21 mouse cellular contexts compared by ENCODE assay signal in genomic region chr9:13206369-13206768, GRCm38 (mm10). TPM values are rescaled to one million over a fixed set of nuclear protein-coding genes. Genes with fewer than 3 reads are reported as not detected.
DNase-seq lines count a peak whose midpoint lies in the region; ATAC-seq and TF ChIP-seq lines count a peak whose summit lies in the region.
"Had no signal": no experiment of that assay in that cellular context is flagged by ENCODE, and none has a peak within 500 bp of the region (broad histone marks: within the 10 kb centered on the region; RNA-seq: fewer than 3 reads in every experiment).

No protein-coding gene starts in this region.

- H3K9ac ChIP-seq in midbrain, embryonic 11.5 days (ENCODE audit: low read length), result no peak overlapping the region
- H3K9ac ChIP-seq in midbrain, embryonic 12.5 days (replicated peaks), result no peak overlapping the region
- no peak overlapping the region for H3K9ac ChIP-seq in midbrain, postnatal 0 days (replicated peaks; ENCODE audit: low read length, poor library complexity, severe bottlenecking)
- no peak overlapping the region for H3K9ac ChIP-seq in midbrain, embryonic 13.5 days (replicated peaks)
- no peak overlapping the region for H3K9ac ChIP-seq in midbrain, embryonic 16.5 days (ENCODE audit: low read depth, low read length)

- H3K36me3 ChIP-seq in midbrain, embryonic 11.5 days (ENCODE audit: control insufficient read depth, insufficient read depth, low read length), result no peaks in the 10 kb centered on the region
- no peaks in the 10 kb centered on the region for H3K36me3 ChIP-seq in midbrain, embryonic 10.5 days
- no peaks in the 10 kb centered on the region for H3K36me3 ChIP-seq in midbrain, embryonic 12.5 days
- no peaks in the 10 kb centered on the region for H3K36me3 ChIP-seq in midbrain, postnatal 0 days (ENCODE audit: insufficient read depth, low read length)
- no peaks in the 10 kb centered on the region for H3K36me3 ChIP-seq in midbrain, embryonic 13.5 days
- H3K36me3 ChIP-seq in midbrain, embryonic 16.5 days (ENCODE audit: control insufficient read depth, insufficient read depth, low read length), result no peaks in the 10 kb centered on the region
- H3K36me3 ChIP-seq: G1E had no signal

- ATAC-seq in midbrain, embryonic 11.5 days (ENCODE audit: low FRiP score), result peak; percentile 61; the same call in 1 of the 2 replicates
- peak; percentile 77; the same call in 1 of the 2 replicates for ATAC-seq in midbrain, embryonic 12.5 days (ENCODE audit: low FRiP score, low read depth)
- ATAC-seq in midbrain, postnatal 0 days (ENCODE audit: low FRiP score), result no peak
- peak; percentile 69 for ATAC-seq in midbrain, embryonic 13.5 days
- no peak for ATAC-seq in midbrain, embryonic 16.5 days
- ATAC-seq: activated CD4-positive, CD25-positive, alpha-beta regulatory T cell, adult 4 months; CD4-positive, CD25-positive, alpha-beta regulatory T cell, adult 4 months; Patski had no signal

- 21% methylated on average over 2 of the region's 2 CpGs for WGBS in midbrain, embryonic 11.5 days
- WGBS in midbrain, embryonic 10.5 days, result 46% methylated on average over 2 of the region's 2 CpGs
- WGBS in midbrain, embryonic 12.5 days, result 40% methylated on average over 2 of the region's 2 CpGs
- 20% methylated on average over 2 of the region's 2 CpGs for WGBS in midbrain, postnatal 0 days
- 33% methylated on average over 2 of the region's 2 CpGs for whole genome bisulfite sequencing in midbrain, embryonic 13.5 days
- 31% methylated on average over 2 of the region's 2 CpGs for WGBS in midbrain, embryonic 16.5 days

- no peaks in the 10 kb centered on the region for H3K4me1 ChIP-seq in midbrain, embryonic 11.5 days (ENCODE audit: control insufficient read depth, insufficient read depth, low read length)
- peaks cover 6% of the 10 kb centered on the region for H3K4me1 ChIP-seq in midbrain, embryonic 10.5 days
- no peaks in the 10 kb centered on the region for H3K4me1 ChIP-seq in midbrain, embryonic 12.5 days
- H3K4me1 ChIP-seq in midbrain, postnatal 0 days (ENCODE audit: insufficient read depth, low read length), result no peaks in the 10 kb centered on the region
- no peaks in the 10 kb centered on the region for H3K4me1 ChIP-seq in midbrain, embryonic 13.5 days (replicated peaks)
- no peaks in the 10 kb centered on the region for H3K4me1 ChIP-seq in midbrain, embryonic 16.5 days (ENCODE audit: control insufficient read depth, insufficient read depth, low read length)

- H3K4me3 ChIP-seq in midbrain, embryonic 11.5 days (ENCODE audit: low read depth, low read length), result no peak overlapping the region
- no peak overlapping the region for H3K4me3 ChIP-seq in midbrain, embryonic 10.5 days
- no peak overlapping the region for H3K4me3 ChIP-seq in midbrain, embryonic 12.5 days
- H3K4me3 ChIP-seq in midbrain, postnatal 0 days (ENCODE audit: low read depth, low read length), result no peak overlapping the region
- H3K4me3 ChIP-seq in midbrain, embryonic 13.5 days (replicated peaks), result no peak overlapping the region
- no peak overlapping the region for H3K4me3 ChIP-seq in midbrain, embryonic 16.5 days (ENCODE audit: low read depth, low read length)

- no peaks in the 10 kb centered on the region for H3K9me3 ChIP-seq in midbrain, embryonic 11.5 days (ENCODE audit: control insufficient read depth, low read length)
- H3K9me3 ChIP-seq in midbrain, embryonic 10.5 days (replicated peaks), result no peaks in the 10 kb centered on the region
- H3K9me3 ChIP-seq in midbrain, embryonic 12.5 days, result no peaks in the 10 kb centered on the region
- H3K9me3 ChIP-seq in midbrain, postnatal 0 days (ENCODE audit: low read length), result no peaks in the 10 kb centered on the region
- H3K9me3 ChIP-seq in midbrain, embryonic 13.5 days, result no peaks in the 10 kb centered on the region
- no peaks in the 10 kb centered on the region for H3K9me3 ChIP-seq in midbrain, embryonic 16.5 days (replicated peaks; ENCODE audit: control insufficient read depth, low read length, poor library complexity, severe bottlenecking)
- H3K9me3 ChIP-seq: G1E had no signal

- TF ChIP-seq CTCF in midbrain, postnatal 0 days (IDR thresholded peaks at IDR 0.05), result no peak

- no peak overlapping the region for H3K4me2 ChIP-seq in midbrain, embryonic 11.5 days
- no peak overlapping the region for H3K4me2 ChIP-seq in midbrain, embryonic 12.5 days (replicated peaks)
- no peak overlapping the region for H3K4me2 ChIP-seq in midbrain, postnatal 0 days (ENCODE audit: low read depth, low read length, poor library complexity, severe bottlenecking)
- no peak overlapping the region for H3K4me2 ChIP-seq in midbrain, embryonic 13.5 days (replicated peaks)
- no peak overlapping the region for H3K4me2 ChIP-seq in midbrain, embryonic 16.5 days (ENCODE audit: low read length)

- no peaks in the 10 kb centered on the region for H3K27me3 ChIP-seq in midbrain, embryonic 11.5 days (ENCODE audit: control insufficient read depth, insufficient read depth, low read length)
- no peaks in the 10 kb centered on the region for H3K27me3 ChIP-seq in midbrain, embryonic 10.5 days (ENCODE audit: low read depth, poor library complexity, severe bottlenecking)
- H3K27me3 ChIP-seq in midbrain, embryonic 12.5 days, result no peaks in the 10 kb centered on the region
- no peaks in the 10 kb centered on the region for H3K27me3 ChIP-seq in midbrain, postnatal 0 days (ENCODE audit: insufficient read depth, low read length)
- H3K27me3 ChIP-seq in midbrain, embryonic 13.5 days, result no peaks in the 10 kb centered on the region
- no peaks in the 10 kb centered on the region for H3K27me3 ChIP-seq in midbrain, embryonic 16.5 days (ENCODE audit: control insufficient read depth, insufficient read depth, low read depth, low read length)
- H3K27me3 ChIP-seq: CH12.LX had no signal

- DNase-seq in midbrain, embryonic 11.5 days (ENCODE audit: low spot score, missing footprints), result no peak
- no peak for DNase-seq in midbrain, embryonic 10.5 days (ENCODE audit: low spot score)
- no peak for DNase-seq in midbrain, postnatal 0 days (ENCODE audit: low spot score)
- DNase-seq: adrenal gland, adult 2 months; adrenal gland, adult 8-10 months; adrenal gland, postnatal 10 days; adrenal gland, postnatal 14 days; adrenal gland, postnatal 25 days; adrenal gland, postnatal 36 days; B cell, adult 2 months; cerebellum, adult 11 months; cerebellum, adult 11-12 months; cerebellum, adult 18-20 months had no signal

- no peak overlapping the region for H3K27ac ChIP-seq in midbrain, embryonic 11.5 days (ENCODE audit: low read depth, low read length)
- no peak overlapping the region for H3K27ac ChIP-seq in midbrain, embryonic 10.5 days (replicated peaks)
- H3K27ac ChIP-seq in midbrain, embryonic 12.5 days (replicated peaks), result no peak overlapping the region
- no peak overlapping the region for H3K27ac ChIP-seq in midbrain, postnatal 0 days (ENCODE audit: low read depth, low read length)
- no peak overlapping the region for H3K27ac ChIP-seq in midbrain, embryonic 13.5 days
- no peak overlapping the region for H3K27ac ChIP-seq in midbrain, embryonic 16.5 days (ENCODE audit: low read length)

RNA-seq across cellular contexts. Expression of gene Jrkl, which starts 39.3 kb away (rescaled TPM):
- polyA plus RNA-seq in midbrain, embryonic 11.5 days (2014; fragmentation: Nextera tagmentation; extraction: Ambion mirVana), result 9.5 and 9.7 TPM in 2 replicates
- 7.6 and 9.1 TPM in 2 replicates for polyA plus RNA-seq in midbrain, embryonic 10.5 days (2016; fragmentation: Nextera tagmentation; extraction: Ambion mirVana)
- 12.8 and 14.0 TPM in 2 replicates for polyA plus RNA-seq in midbrain, embryonic 12.5 days (2016; fragmentation: Nextera tagmentation; extraction: Ambion mirVana)
- total RNA-seq in midbrain, postnatal 0 days (2014; rRNA removed), result 4.3 and 4.7 TPM in 2 replicates
- polyA plus RNA-seq in midbrain, postnatal 0 days (2015; fragmentation: Nextera tagmentation; extraction: Ambion mirVana), result 4.2 and 4.3 TPM in 2 replicates
- 12.2 and 13.9 TPM in 2 replicates for polyA plus RNA-seq in midbrain, embryonic 13.5 days (2015; fragmentation: Nextera tagmentation; extraction: Ambion mirVana)
- 11.0 and 13.6 TPM in 2 replicates for polyA plus RNA-seq in midbrain, embryonic 16.5 days (2015; fragmentation: Nextera tagmentation; extraction: Ambion mirVana)

RNA-seq across cellular contexts. Expression of gene Ccdc82, which starts 40.4 kb away (rescaled TPM):
- 12.8 and 16.0 TPM in 2 replicates for polyA plus RNA-seq in midbrain, embryonic 11.5 days (2014; fragmentation: Nextera tagmentation; extraction: Ambion mirVana)
- 9.1 and 11.7 TPM in 2 replicates for polyA plus RNA-seq in midbrain, embryonic 10.5 days (2016; fragmentation: Nextera tagmentation; extraction: Ambion mirVana)
- 15.8 and 16.9 TPM in 2 replicates for polyA plus RNA-seq in midbrain, embryonic 12.5 days (2016; fragmentation: Nextera tagmentation; extraction: Ambion mirVana)
- 20.2 and 25.1 TPM in 2 replicates for total RNA-seq in midbrain, postnatal 0 days (2014; rRNA removed)
- polyA plus RNA-seq in midbrain, postnatal 0 days (2015; fragmentation: Nextera tagmentation; extraction: Ambion mirVana), result 9.6 and 11.8 TPM in 2 replicates
- 12.7 and 14.1 TPM in 2 replicates for polyA plus RNA-seq in midbrain, embryonic 13.5 days (2015; fragmentation: Nextera tagmentation; extraction: Ambion mirVana)
- polyA plus RNA-seq in midbrain, embryonic 16.5 days (2015; fragmentation: Nextera tagmentation; extraction: Ambion mirVana), result 15.0 and 15.1 TPM in 2 replicates

Comparison
In these comparisons a context has a peak if more than half of its experiments do, and no peak if none do; other contexts are left out.
1. ATAC-seq: peak in midbrain, embryonic 11.5 days (single experiment), midbrain, embryonic 12.5 days (single experiment) and midbrain, embryonic 13.5 days (single experiment); none in midbrain, postnatal 0 days (single experiment) and midbrain, embryonic 16.5 days (single experiment).